Mouse (Mus musculus) heart, embryonic 15.5 days (tissue): ENCODE results near the gene Gm4788. TPM values are rescaled to one million over a fixed set of nuclear protein-coding genes. Genes with fewer than 3 reads are reported as not detected.
"Not testable (repeated sequence)": the region's sequence is repeated elsewhere in the genome, so short reads cannot be mapped to it uniquely, and the experiment has no call there.

Experiments used
- ATAC-seq: fragments of 200-750 bp; cut with Nextera tagmentation; replicated peaks from 2 replicates; pipeline ENCODE4 v1.8.0; 2017; ENCODE audit warnings: low read depth, moderate TSS enrichment; ENCODE audit not compliant: insufficient number of reproducible peaks, insufficient read depth, low FRiP score
- H3K27ac ChIP-seq: fragments of 300-500 bp; sonication (generic); 2 replicates; pipeline ENCODE4 v1.5.1; 2015; ENCODE audit warnings: mild to moderate bottlenecking, inconsistent platforms
- H3K27me3 ChIP-seq: fragments of 300-500 bp; sonication (generic); 2 replicates; pipeline ENCODE4 v1.6.1; 2015; ENCODE audit warnings: inconsistent platforms
- H3K36me3 ChIP-seq: fragments of 300-500 bp; sonication (generic); 2 replicates; pipeline ENCODE4 v1.6.1; 2015; ENCODE audit warnings: mild to moderate bottlenecking, inconsistent platforms
- H3K4me1 ChIP-seq: fragments of 300-500 bp; sonication (generic); replicated peaks from 2 replicates; pipeline ENCODE4 v1.6.1; 2015; ENCODE audit warnings: inconsistent platforms
- H3K4me2 ChIP-seq: fragments of 300-500 bp; sonication (generic); 2 replicates; pipeline ENCODE4 v1.6.1; 2015; ENCODE audit warnings: inconsistent platforms, mild to moderate bottlenecking, moderate library complexity
- H3K4me3 ChIP-seq: fragments of 300-500 bp; sonication (generic); 2 replicates; pipeline ENCODE4 v1.5.1; 2015; ENCODE audit warnings: mild to moderate bottlenecking, inconsistent platforms
- H3K9ac ChIP-seq: fragments of 300-500 bp; sonication (generic); 2 replicates; pipeline ENCODE4 v1.6.1; 2015; ENCODE audit warnings: mild to moderate bottlenecking, inconsistent platforms
- H3K9me3 ChIP-seq: fragments of 300-500 bp; sonication (generic); replicated peaks from 2 replicates; pipeline ENCODE4 v1.6.1; 2016; ENCODE audit warnings: inconsistent platforms
- WGBS: fragments of 180-500 bp; shearing (Covaris S2); methylation state at CpG from one replicate; pipeline ENCODE4 v1.1.7; 2015; ENCODE audit warnings: mixed read lengths; 5-methylcytosine and 5-hydroxymethylcytosine counted together
- polyA plus RNA-seq: library from polyadenylated mRNA; unstranded; fragments of >200 nt; fragmentation: Nextera tagmentation; extraction: Ambion mirVana; gene quantifications from 2 replicates; pipeline ENCODE4 v1.2.1, GENCODE M21; 2015

Gene Gm4788
- not detected in 2 replicates for polyA plus RNA-seq

DNA sequence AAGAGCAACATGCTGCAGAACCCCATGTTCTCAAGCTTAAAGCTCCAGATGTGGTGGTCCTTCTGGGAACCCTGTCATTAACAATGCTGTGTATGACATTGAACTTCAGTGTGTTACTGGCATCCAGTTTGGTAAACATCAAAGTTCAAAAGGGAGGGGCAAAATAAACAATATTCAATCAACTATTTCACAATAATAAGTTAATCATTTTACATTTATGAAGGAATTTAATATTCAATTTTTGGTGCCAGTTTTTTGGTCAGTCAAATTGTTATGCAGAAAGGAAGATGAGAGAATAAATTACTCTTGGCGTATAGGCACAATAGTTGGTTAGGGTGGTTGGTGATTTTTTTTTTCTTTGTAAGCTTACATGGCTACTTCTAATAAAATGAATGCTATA is at the start of gene Gm4788:
TSS of gene Gm4788 (minus strand) at position 101 of the 400 bp plus-strand sequence.
- Histone ChIP-seq H3K27me3 (no peaks in the 10 kb centered on the region), H3K9ac (no peak within 1 kb of the TSS), H3K4me3 (no peak within 1 kb of the TSS), H3K9me3 (no peaks in the 10 kb centered on the region), H3K27ac (no peak within 1 kb of the TSS), H3K4me2 (no peak within 1 kb of the TSS), H3K4me1 (no peaks in the 10 kb centered on the region), H3K36me3 (no peaks in the 10 kb centered on the region)
- ATAC-seq = no peak
- 87% methylated on average over 1 of the region's 1 CpGs for WGBS

DNA sequence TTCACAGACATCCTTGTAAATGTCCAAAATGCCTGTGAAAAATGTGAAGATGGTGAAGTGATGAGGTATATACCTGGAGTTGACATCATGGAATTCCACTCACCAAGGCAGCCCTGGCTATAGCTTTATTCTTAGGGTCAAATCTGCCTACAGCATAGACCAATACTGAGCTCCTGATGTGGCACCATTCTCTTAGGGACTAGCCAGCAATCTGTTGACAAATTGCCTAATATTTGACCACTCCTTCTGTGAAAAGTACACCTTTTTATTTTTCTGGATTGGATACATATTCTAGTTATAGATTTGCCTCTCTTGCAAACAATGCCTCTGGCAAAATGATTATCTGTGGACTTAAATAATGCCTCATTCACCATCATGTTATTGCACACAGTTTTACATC is 27.6 kb upstream of the Gm4788 start:
- H3K27me3 ChIP-seq = no peaks in the 10 kb centered on the region
- no peak overlapping the region for H3K4me2 ChIP-seq
- H3K4me1 ChIP-seq = no peaks in the 10 kb centered on the region
- H3K36me3 ChIP-seq = no peaks in the 10 kb centered on the region
- H3K9ac ChIP-seq = no peak overlapping the region
- no peak overlapping the region for H3K27ac ChIP-seq
- no peak for ATAC-seq
- H3K9me3 ChIP-seq = no peaks in the 10 kb centered on the region
- H3K4me3 ChIP-seq = no peak overlapping the region

DNA sequence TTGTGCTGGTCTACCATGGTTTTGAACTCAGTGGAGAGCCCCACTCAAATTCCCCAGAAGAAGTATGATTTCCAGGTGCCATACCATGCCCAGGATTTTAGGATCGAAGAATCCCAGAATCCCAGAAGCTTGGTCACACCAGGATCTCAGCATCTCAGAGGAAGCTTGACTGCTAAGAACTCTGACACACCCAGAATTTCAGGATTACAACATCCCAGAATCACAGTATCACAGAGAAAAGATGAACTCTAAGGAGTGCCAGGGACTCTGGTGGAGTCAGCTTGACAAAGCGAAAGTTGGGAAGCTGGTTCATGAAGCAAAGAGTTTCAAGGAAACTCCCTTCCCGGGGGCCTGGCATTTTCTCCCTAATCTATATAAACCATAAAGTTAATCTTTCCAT is 11.1 kb downstream of the Gm4788 start:
- not testable (repeated sequence) for H3K4me2 ChIP-seq, H3K27ac ChIP-seq, H3K4me3 ChIP-seq, H3K4me1 ChIP-seq, H3K9me3 ChIP-seq, H3K27me3 ChIP-seq, H3K9ac ChIP-seq, ATAC-seq, H3K36me3 ChIP-seq
- 72% methylated on average over 3 of the region's 3 CpGs for WGBS

DNA sequence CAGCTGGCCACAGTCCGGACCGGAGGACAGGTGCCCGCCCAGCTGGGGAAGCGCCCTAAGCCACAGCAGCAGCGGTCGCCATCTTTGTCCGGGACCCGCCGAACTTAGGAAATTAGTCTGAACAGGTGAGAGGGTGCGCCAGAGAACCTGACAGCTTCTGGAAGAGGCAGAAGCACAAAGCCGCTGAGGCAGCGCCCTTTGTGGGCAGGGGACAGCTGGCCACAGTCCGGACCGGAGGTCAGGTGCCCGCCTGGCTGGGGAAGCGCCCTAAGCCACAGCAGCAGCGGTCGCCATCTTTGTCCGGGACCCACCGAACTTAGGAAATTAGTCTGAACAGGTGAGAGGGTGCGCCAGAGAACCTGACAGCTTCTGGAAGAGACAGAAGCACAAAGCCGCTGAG is 64.4 kb downstream of the Gm4788 start:
- H3K27me3 ChIP-seq, H3K4me2 ChIP-seq, H3K36me3 ChIP-seq, H3K4me3 ChIP-seq, H3K9me3 ChIP-seq, H3K27ac ChIP-seq, H3K4me1 ChIP-seq, H3K9ac ChIP-seq, ATAC-seq: not testable (repeated sequence)
- WGBS = 74% methylated on average over 10 of the region's 22 CpGs

DNA sequence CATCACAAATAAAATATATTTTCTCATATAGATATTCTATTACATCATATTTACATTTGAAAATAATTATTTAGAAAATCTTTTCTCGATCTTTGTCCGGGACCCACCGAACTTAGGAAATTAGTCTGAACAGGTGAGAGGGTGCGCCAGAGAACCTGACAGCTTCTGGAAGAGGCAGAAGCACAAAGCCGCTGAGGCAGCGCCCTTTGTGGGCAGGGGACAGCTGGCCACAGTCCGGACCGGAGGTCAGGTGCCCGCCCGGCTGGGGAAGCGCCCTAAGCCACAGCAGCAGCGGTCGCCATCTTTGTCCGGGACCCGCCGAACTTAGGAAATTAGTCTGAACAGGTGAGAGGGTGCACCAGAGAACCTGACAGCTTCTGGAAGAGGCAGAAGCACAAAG is 64.8 kb downstream of the Gm4788 start:
- not testable (repeated sequence) for H3K4me1 ChIP-seq, H3K9me3 ChIP-seq, H3K27me3 ChIP-seq, H3K4me2 ChIP-seq, H3K27ac ChIP-seq, H3K9ac ChIP-seq, H3K36me3 ChIP-seq, H3K4me3 ChIP-seq, ATAC-seq
- 77% methylated on average over 11 of the region's 16 CpGs for WGBS

DNA sequence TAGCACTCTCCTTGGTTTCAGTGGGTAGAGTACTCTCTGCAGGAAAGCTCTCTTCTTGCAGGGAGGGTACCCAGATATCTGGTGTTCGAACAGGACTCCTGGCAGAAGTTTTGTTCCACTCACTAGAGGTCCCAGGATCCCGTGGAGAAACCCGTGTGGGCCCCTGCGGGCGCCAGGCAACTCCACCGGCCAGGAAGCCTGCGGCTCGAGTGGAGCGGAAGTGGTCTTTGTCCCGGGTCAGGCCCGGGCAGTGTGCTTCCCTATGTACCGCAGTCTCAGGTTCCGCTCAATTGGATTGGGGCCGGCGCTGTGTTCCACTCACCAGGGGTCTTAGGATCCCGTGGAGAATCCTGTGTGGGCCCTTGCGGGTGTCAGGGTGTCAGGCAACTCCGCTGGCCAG is 131.1 kb downstream of the Gm4788 start:
- not testable (repeated sequence) for H3K36me3 ChIP-seq, H3K9me3 ChIP-seq, H3K4me3 ChIP-seq, H3K4me2 ChIP-seq, H3K9ac ChIP-seq, ATAC-seq, H3K4me1 ChIP-seq, H3K27ac ChIP-seq, H3K27me3 ChIP-seq
- whole genome bisulfite sequencing = 83% methylated on average over 18 of the region's 18 CpGs

Other genes with a start within 250 kb of the Gm4788 start
- gene Cfhr1, start 221.0 kb downstream of the Gm4788 start, polyA plus RNA-seq = not detected in 2 replicates
- 0.09 TPM in 1 of 2 replicates, not detected in the other for gene Cfhr2, start 77.5 kb upstream of the Gm4788 start, polyA plus RNA-seq